Mouse (Mus musculus) ovary, adult 18-20 months (tissue): ENCODE results near the gene Adamts6.

Experiments
- DNase-seq: peaks from one replicate; pipeline ENCODE4 v3.0.0; 2022; ENCODE audit warnings: low spot score, mixed read lengths

The Adamts6 gene

GRCm38 (mm10) chr13:104287366-104288225 is at the start of gene Adamts6:
Adamts6 (plus strand) TSS chr13:104287835.
- no peak for DNase-seq

- DNase-seq = no peak
These were observed 28.6 kb upstream of the Adamts6 start for GRCm38 (mm10) chr13:104258997-104259396.

- no peak for DNase-seq
These were observed 2.6 kb upstream of the Adamts6 start for GRCm38 (mm10) chr13:104285031-104285431.

- no peak for DNase-seq
These were observed 1.8 kb upstream of the Adamts6 start for GRCm38 (mm10) chr13:104285737-104286311.

- DNase-seq = no peak
These were observed 1.3 kb upstream of the Adamts6 start for GRCm38 (mm10) chr13:104286336-104286735.

GRCm38 (mm10) chr13:104286897-104287309 is 732 bp upstream of the Adamts6 start:
- DNase-seq = peak; percentile 88

- peak; percentile 68 for DNase-seq
These were observed 708 bp downstream of the Adamts6 start for GRCm38 (mm10) chr13:104288226-104288859.

GRCm38 (mm10) chr13:104289176-104289575 is 1.5 kb downstream of the Adamts6 start:
- no peak for DNase-seq

GRCm38 (mm10) chr13:104295472-104295871 is 7.8 kb downstream of the Adamts6 start:
- DNase-seq = no peak

- DNase-seq = no peak
These were observed 41.7 kb downstream of the Adamts6 start for GRCm38 (mm10) chr13:104329336-104329735.

GRCm38 (mm10) chr13:104329742-104330141 is 42.1 kb downstream of the Adamts6 start:
- no peak for DNase-seq

- no peak for DNase-seq
These were observed 65.0 kb downstream of the Adamts6 start for GRCm38 (mm10) chr13:104352590-104352989.

- DNase-seq = no peak
These were observed 106.1 kb downstream of the Adamts6 start for GRCm38 (mm10) chr13:104393427-104394356.

- peak; percentile 36 for DNase-seq
These were observed 110.2 kb downstream of the Adamts6 start for GRCm38 (mm10) chr13:104397814-104398213.

- no peak for DNase-seq
These were observed 145.1 kb downstream of the Adamts6 start for GRCm38 (mm10) chr13:104432734-104433133.

GRCm38 (mm10) chr13:104442559-104442958 is 154.9 kb downstream of the Adamts6 start:
- DNase-seq = no peak

- no peak for DNase-seq
These were observed 157.8 kb downstream of the Adamts6 start for GRCm38 (mm10) chr13:104445437-104445836.

- no peak for DNase-seq
These were observed 159.3 kb downstream of the Adamts6 start for GRCm38 (mm10) chr13:104446974-104447373.

- DNase-seq = no peak
These were observed 159.8 kb downstream of the Adamts6 start for GRCm38 (mm10) chr13:104447470-104447869.

- no peak for DNase-seq
These were observed 160.7 kb downstream of the Adamts6 start for GRCm38 (mm10) chr13:104448349-104448748.

GRCm38 (mm10) chr13:104453271-104453974 is 165.8 kb downstream of the Adamts6 start:
- no peak for DNase-seq
